Mouse (Mus musculus) liver (tissue): Measurements from ENCODE around the gene Tamm41.

Source experiments
- DNase-seq: peaks from one replicate; pipeline ENCODE4 v3.0.0-alpha.2; 2020; ENCODE audit warnings: mixed read lengths

The Tamm41 gene

GRCm38 (mm10) chr6:114970386-114970785 lies 67.3 kb downstream of the Tamm41 start:
- no peak for DNase-seq

GRCm38 (mm10) chr6:114969213-114970120 lies 68.2 kb downstream of the Tamm41 start, which contains the start of gene Vgll4:
Gene Vgll4 (minus strand): TSS chr6:114969994.
- DNase-seq, result peak; percentile 47

- DNase-seq, result peak; percentile 70
Measured at GRCm38 (mm10) chr6:114968361-114969212, 69.1 kb downstream of the Tamm41 start.

GRCm38 (mm10) chr6:114967623-114968022 lies 70.1 kb downstream of the Tamm41 start:
- no peak for DNase-seq

- DNase-seq, result no peak
Measured at GRCm38 (mm10) chr6:114966396-114967154, 71.1 kb downstream of the Tamm41 start.

- DNase-seq, result no peak
Measured at GRCm38 (mm10) chr6:114965802-114966201, 71.9 kb downstream of the Tamm41 start.

GRCm38 (mm10) chr6:114965396-114965795 lies 72.3 kb downstream of the Tamm41 start:
- DNase-seq, result no peak

GRCm38 (mm10) chr6:114964235-114964634 lies 73.4 kb downstream of the Tamm41 start:
- no peak for DNase-seq

- DNase-seq, result no peak
Measured at GRCm38 (mm10) chr6:114963636-114964035, 74.0 kb downstream of the Tamm41 start.

GRCm38 (mm10) chr6:114961276-114962068 lies 76.2 kb downstream of the Tamm41 start:
- no peak for DNase-seq

GRCm38 (mm10) chr6:114959012-114959398 lies 78.7 kb downstream of the Tamm41 start:
- DNase-seq, result no peak

- no peak for DNase-seq
Measured at GRCm38 (mm10) chr6:114958249-114959011, 79.2 kb downstream of the Tamm41 start.

- no peak for DNase-seq
Measured at GRCm38 (mm10) chr6:114957756-114958155, 79.9 kb downstream of the Tamm41 start.

GRCm38 (mm10) chr6:114954496-114954895 lies 83.2 kb downstream of the Tamm41 start:
- DNase-seq, result no peak
